In the genomic region with DNA sequence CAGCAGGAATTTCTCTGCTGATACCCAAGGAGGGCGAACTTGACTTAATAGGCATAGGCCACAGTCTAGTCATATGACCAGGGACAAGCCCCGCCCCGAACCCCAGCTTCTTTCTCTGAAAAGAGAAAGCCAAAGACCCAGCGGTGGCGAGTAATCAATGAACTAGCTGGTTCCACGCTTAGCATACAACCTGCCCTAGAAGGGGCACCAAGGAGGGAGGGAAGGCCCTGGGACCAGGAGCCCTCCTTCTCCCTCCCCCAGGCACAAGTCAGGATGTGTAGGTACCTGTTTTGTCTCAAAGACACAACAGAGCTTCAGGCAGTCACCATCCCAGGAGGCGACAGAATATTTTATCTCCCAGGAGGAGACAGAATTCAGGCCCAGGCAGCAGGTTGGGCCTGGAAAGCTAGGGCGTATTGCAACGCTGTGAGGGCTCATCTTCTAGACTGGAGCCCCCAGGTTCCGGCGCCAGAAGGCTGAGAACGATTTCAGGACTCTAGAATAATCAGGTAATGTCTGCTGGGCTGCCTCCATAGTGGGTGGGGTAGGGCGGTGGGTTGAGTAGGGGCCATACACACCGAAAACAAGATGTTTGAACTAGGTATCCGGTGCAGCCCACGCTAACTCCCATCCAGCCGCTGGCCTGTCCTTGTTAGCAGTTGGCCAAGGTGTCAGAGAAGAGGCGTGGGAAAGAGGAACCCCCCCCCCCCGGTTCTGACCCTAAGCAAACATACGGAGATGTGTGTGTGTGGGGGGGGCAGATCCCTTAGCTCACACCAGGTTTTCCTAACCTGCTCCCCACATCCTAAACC, we compare ENCODE assay signal across 8 mouse cellular contexts. TPM values are rescaled to one million over a fixed set of nuclear protein-coding genes. Genes with fewer than 3 reads are reported as not detected.
DNase-seq lines count a peak whose midpoint lies in the region; ATAC-seq lines count a peak whose summit lies in the region.

Gene Trmt1 (plus strand): TSS at position 117 of the 812 bp plus-strand sequence.

- H3K9me3 ChIP-seq in forebrain, embryonic 10.5 days, result no peaks in the 10 kb centered on the region

- ATAC-seq in CD4-positive, CD25-positive, alpha-beta regulatory T cell, adult 4 months, result no peak

- H3K4me3 ChIP-seq in forebrain, embryonic 10.5 days, result peak within 1 kb of the TSS; percentile 99

- intact Hi-C loops in heart, postnatal 36 days (cut with DNase I), result loop anchor here (2.0 kb wide), 2 partner anchors 22 to 48 kb away; no protein-coding TSS in a partner anchor

- DNase-seq in adrenal gland, adult 2 months, result peak; percentile 62
- no peak for DNase-seq in forebrain, embryonic 10.5 days (ENCODE audit: extremely low spot score, low spot score)
- DNase-seq in heart, postnatal 36 days, result peak in 1 of 2 experiments; percentile 28
- DNase-seq in layer of hippocampus, adult 9-11 months, result peak; percentile 60
- DNase-seq in lung, postnatal 36 days, result peak; percentile 71
- peak; percentile 21 for DNase-seq in splenic B cell, adult 2 months (ENCODE audit: low read depth, low spot score)
- no peak for DNase-seq in right cerebral cortex, adult 18-20 months

- H3K36me3 ChIP-seq in forebrain, embryonic 10.5 days (replicated peaks), result peaks cover 52% of the 10 kb centered on the region
- peaks cover 2% of the 10 kb centered on the region; the same call in 1 of the 2 replicates for H3K36me3 ChIP-seq in splenic B cell, adult 2 months (ENCODE audit: control insufficient read depth, insufficient read depth, low read length, poor library complexity, severe bottlenecking)

- H3K27ac ChIP-seq in forebrain, embryonic 10.5 days, result peak within 1 kb of the TSS; percentile 100

- peaks cover 58% of the 10 kb centered on the region for H3K4me1 ChIP-seq in forebrain, embryonic 10.5 days

- WGBS in forebrain, embryonic 10.5 days, result 9% methylated on average over 20 of the region's 20 CpGs

- H3K27me3 ChIP-seq in forebrain, embryonic 10.5 days (ENCODE audit: poor library complexity, severe bottlenecking), result no peaks in the 10 kb centered on the region
- no peaks in the 10 kb centered on the region for H3K27me3 ChIP-seq in splenic B cell, adult 2 months (ENCODE audit: control insufficient read depth, insufficient read depth, low read length, poor library complexity, severe bottlenecking)

RNA-seq across cellular contexts. Expression of gene Trmt1, which starts in this region (rescaled TPM):
- 10 to 100 TPM; 45.0 to 60.3 TPM for polyA plus RNA-seq in CD4-positive, CD25-positive, alpha-beta regulatory T cell, adult 4 months (2017; shearing (Covaris generic))
- 10 to 100 TPM; 57.0 to 68.5 TPM for total RNA-seq in adrenal gland, adult 2 months (2021)
- 150 and 160 TPM in 2 replicates for polyA plus RNA-seq in adrenal gland, adult 2 months (2012; rRNA removed)
- polyA plus RNA-seq in forebrain, embryonic 10.5 days (2016; fragmentation: Nextera tagmentation; extraction: Ambion mirVana), result 68.8 and 69.3 TPM in 2 replicates
- total RNA-seq in heart, postnatal 36 days (2021), result 10 to 100 TPM; 36.1 to 39.2 TPM

Comparison
In these comparisons a context has a peak if more than half of its experiments do, and no peak if none do; other contexts are left out.
1. DNase-seq: peak in adrenal gland, adult 2 months (single experiment), layer of hippocampus, adult 9-11 months (single experiment), lung, postnatal 36 days (single experiment) and splenic B cell, adult 2 months (single experiment); none in forebrain, embryonic 10.5 days (single experiment) and right cerebral cortex, adult 18-20 months (single experiment).